Mouse (Mus musculus) lung, postnatal 0 days (tissue): ENCODE results near the gene Fbxl21. TPM values are rescaled to one million over a fixed set of nuclear protein-coding genes. Genes with fewer than 3 reads are reported as not detected.
A peak's percentile ranks its signal among the peaks of the same experiment; 100 is the strongest.

ENCODE experiments used
- ATAC-seq: fragments of 200-750 bp; cut with Nextera tagmentation; 2 replicates; pipeline ENCODE4 v1.8.0; 2017; ENCODE audit warnings: moderate library complexity
- DNase-seq: peaks from one replicate; pipeline ENCODE4 v3.0.0-alpha.2; 2016; ENCODE audit warnings: low spot score
- H3K27ac ChIP-seq: fragments of 300-500 bp; sonication (generic); 2 replicates; pipeline ENCODE4 v1.5.1; 2014; ENCODE audit warnings: antibody characterized with exemption, mild to moderate bottlenecking, low read length, mixed read lengths
- H3K27me3 ChIP-seq: fragments of 300-500 bp; sonication (generic); replicated peaks from 2 replicates; pipeline ENCODE4 v1.6.1; 2014; ENCODE audit warnings: low read length, mixed read lengths; ENCODE audit not compliant: insufficient read depth
- H3K36me3 ChIP-seq: fragments of 300-500 bp; sonication (generic); 2 replicates; pipeline ENCODE4 v1.6.1; 2014; ENCODE audit warnings: low read length, mixed read lengths; ENCODE audit not compliant: insufficient read depth
- H3K4me1 ChIP-seq: fragments of 300-500 bp; sonication (generic); 2 replicates; pipeline ENCODE4 v1.6.1; 2014; ENCODE audit warnings: antibody characterized with exemption, low read depth, low read length, mixed read lengths; ENCODE audit not compliant: insufficient read depth
- H3K4me2 ChIP-seq: fragments of 300-500 bp; sonication (generic); replicated peaks from 2 replicates; pipeline ENCODE4 v1.6.1; 2014; ENCODE audit warnings: low read depth, mild to moderate bottlenecking, low read length, moderate library complexity, mixed read lengths
- H3K4me3 ChIP-seq: fragments of 300-500 bp; sonication (generic); 2 replicates; pipeline ENCODE4 v1.5.1; 2014; ENCODE audit warnings: low read depth, low read length
- H3K9ac ChIP-seq: fragments of 300-500 bp; sonication (generic); replicated peaks from 2 replicates; pipeline ENCODE4 v1.6.1; 2014; ENCODE audit warnings: low read depth, mild to moderate bottlenecking
- H3K9me3 ChIP-seq: fragments of 300-500 bp; sonication (generic); 2 replicates; pipeline ENCODE4 v1.6.1; 2016; ENCODE audit warnings: low read length, mixed read lengths
- CTCF ChIP-seq: IDR thresholded peaks from 2 replicates; pipeline ENCODE4 v1.5.1; 2016; ENCODE audit warnings: antibody characterized with exemption, mild to moderate bottlenecking
- EP300 ChIP-seq: IDR thresholded peaks from 2 replicates; pipeline ENCODE4 v1.6.1; 2016; ENCODE audit warnings: antibody characterized with exemption, mild to moderate bottlenecking, control low read depth
- WGBS: fragments of 180-500 bp; shearing (Covaris S2); extraction: QIAGEN DNeasy Blood & Tissue Kit; methylation state at CpG from one replicate; pipeline ENCODE4 v1.1.7; 2014; 5-methylcytosine and 5-hydroxymethylcytosine counted together
- polyA plus RNA-seq: library from polyadenylated mRNA; unstranded; fragments of >200 nt; fragmentation: Nextera tagmentation; extraction: Ambion mirVana; gene quantifications from 2 replicates; pipeline ENCODE4 v1.2.1, GENCODE M21; 2015

Gene Fbxl21
- polyA plus RNA-seq, 1 experiment from 2014 or later = 0.58 TPM

DNA sequence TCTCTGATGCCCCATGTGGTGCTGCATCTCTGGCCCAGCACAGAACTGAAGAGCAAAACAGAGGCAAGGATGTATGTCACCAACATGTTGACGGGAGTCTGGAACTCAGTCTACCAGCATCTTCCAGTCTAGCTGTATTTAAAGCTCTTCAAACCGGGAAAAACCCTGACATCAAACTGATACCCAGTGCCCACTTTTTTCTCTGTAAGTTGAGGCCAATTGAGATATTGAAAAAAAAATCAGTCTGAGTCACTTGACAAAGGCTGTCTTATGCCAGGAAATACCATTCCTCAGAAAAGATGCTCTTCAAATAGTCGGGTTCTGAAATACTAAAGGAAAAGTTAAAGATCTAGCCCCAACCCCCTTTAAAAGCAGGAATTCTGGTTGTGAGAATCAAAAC is 40.1 kb upstream of the Fbxl21 start, which contains the start of gene Il9:
TSS of gene Il9 (minus strand) at position 101 of the 400 bp plus-strand sequence.
- H3K9ac ChIP-seq = no peak within 1 kb of the TSS
- H3K36me3 ChIP-seq = no peaks in the 10 kb centered on the region
- no peaks in the 10 kb centered on the region for H3K27me3 ChIP-seq
- no peak within 1 kb of the TSS for H3K4me3 ChIP-seq
- H3K4me1 ChIP-seq = no peaks in the 10 kb centered on the region
- H3K4me2 ChIP-seq = no peak within 1 kb of the TSS
- ATAC-seq = no peak
- H3K27ac ChIP-seq = no peak within 1 kb of the TSS
- 64% methylated on average over 3 of the region's 3 CpGs for WGBS
- H3K9me3 ChIP-seq = no peaks in the 10 kb centered on the region
- TF ChIP-seq CTCF (no peak), EP300 (no peak)
- DNase-seq = no peak

GRCm38 (mm10) chr13:56488012-56488411 is 34.3 kb upstream of the Fbxl21 start:
- WGBS = 44% methylated on average over 5 of the region's 5 CpGs
- DNase-seq (no peak), ATAC-seq (no peak)
- H3K36me3 ChIP-seq = no peaks in the 10 kb centered on the region
- no peaks in the 10 kb centered on the region for H3K27me3 ChIP-seq
- H3K9me3 ChIP-seq = no peaks in the 10 kb centered on the region
- H3K9ac ChIP-seq = no peak overlapping the region
- no peaks in the 10 kb centered on the region for H3K4me1 ChIP-seq
- H3K27ac ChIP-seq = no peak overlapping the region
- H3K4me3 ChIP-seq = no peak overlapping the region
- no peak overlapping the region for H3K4me2 ChIP-seq
- TF ChIP-seq CTCF (no peak), EP300 (no peak)

DNA sequence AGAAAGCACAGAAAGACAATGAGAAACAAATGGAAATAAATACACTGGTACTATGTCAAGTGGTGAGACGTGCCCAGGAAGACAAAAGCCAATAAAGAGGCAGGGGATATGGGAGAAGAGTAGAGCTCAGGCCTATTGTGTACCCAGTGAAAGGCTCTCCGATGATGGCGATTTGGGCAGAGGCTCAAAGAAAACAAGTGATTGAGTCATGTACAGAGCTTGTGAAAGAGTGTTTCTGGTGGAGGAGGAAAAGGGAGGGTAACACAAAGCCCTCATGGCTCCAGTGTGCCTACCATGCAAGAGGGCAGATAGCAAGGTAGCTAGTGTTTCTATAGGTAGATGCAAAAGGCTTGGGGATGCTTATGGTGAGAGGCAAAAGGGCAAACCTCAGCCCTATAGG is 27.8 kb upstream of the Fbxl21 start:
- Histone ChIP-seq H3K4me2 (no peak overlapping the region), H3K27me3 (no peaks in the 10 kb centered on the region), H3K36me3 (no peaks in the 10 kb centered on the region), H3K4me1 (no peaks in the 10 kb centered on the region), H3K9me3 (no peaks in the 10 kb centered on the region), H3K9ac (no peak overlapping the region), H3K4me3 (no peak overlapping the region), H3K27ac (no peak overlapping the region)
- ATAC-seq = no peak
- WGBS = 55% methylated on average over 3 of the region's 3 CpGs
- TF ChIP-seq EP300 (no peak), CTCF (no peak)
- no peak for DNase-seq

DNA sequence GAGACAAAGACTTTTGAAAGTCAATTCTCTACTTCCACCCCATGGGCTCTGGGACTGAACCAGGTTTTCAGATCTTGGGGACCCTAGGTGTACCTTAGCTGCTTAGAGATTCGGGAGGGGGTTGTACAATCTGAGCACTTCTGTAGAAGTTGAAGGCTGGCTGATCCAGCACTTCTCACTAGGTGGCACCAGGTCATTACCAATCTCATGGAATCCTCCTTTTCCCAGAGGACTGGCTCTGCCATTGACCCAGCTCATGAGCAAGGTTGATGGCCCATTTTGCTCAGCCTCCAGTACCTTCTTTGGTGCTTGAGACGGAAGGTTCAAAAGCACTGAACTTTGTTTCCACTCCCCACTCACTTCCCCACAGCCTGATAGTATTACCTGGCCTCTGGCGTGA is 22.1 kb upstream of the Fbxl21 start:
- Histone ChIP-seq H3K27me3 (no peaks in the 10 kb centered on the region), H3K9ac (no peak overlapping the region), H3K9me3 (no peaks in the 10 kb centered on the region), H3K27ac (no peak overlapping the region), H3K4me1 (no peaks in the 10 kb centered on the region), H3K4me2 (no peak overlapping the region), H3K4me3 (no peak overlapping the region), H3K36me3 (no peaks in the 10 kb centered on the region)
- TF ChIP-seq EP300 = no peak
- peak; percentile 47 for TF ChIP-seq CTCF
- ATAC-seq (no peak), DNase-seq (no peak)
- WGBS = 53% methylated on average over 3 of the region's 3 CpGs

DNA sequence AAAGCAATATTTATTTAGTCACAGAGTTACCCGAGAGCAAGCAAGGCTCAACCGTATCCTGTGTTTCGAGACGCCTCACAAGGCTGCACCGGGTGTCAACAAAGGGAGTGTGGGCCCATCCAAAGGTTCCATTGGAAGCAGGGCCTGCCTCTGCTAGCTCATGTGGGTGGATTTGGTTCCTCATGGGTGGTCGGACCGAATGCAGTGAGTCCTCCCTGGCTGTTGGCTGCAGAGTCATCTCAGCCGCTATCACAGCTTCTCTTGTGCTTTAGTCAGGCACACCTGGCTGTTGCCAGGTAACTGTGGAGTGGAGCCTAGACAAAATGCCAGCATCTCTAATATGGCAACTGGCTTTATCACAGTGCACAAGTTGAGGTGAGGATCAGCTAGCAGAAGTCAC is 21.6 kb upstream of the Fbxl21 start:
- no peak for DNase-seq
- H3K36me3 ChIP-seq = no peaks in the 10 kb centered on the region
- no peaks in the 10 kb centered on the region for H3K27me3 ChIP-seq
- H3K4me2 ChIP-seq = no peak overlapping the region
- H3K9ac ChIP-seq = no peak overlapping the region
- no peak overlapping the region for H3K4me3 ChIP-seq
- no peak for ATAC-seq
- WGBS = 59% methylated on average over 8 of the region's 8 CpGs
- H3K9me3 ChIP-seq = no peaks in the 10 kb centered on the region
- no peak overlapping the region for H3K27ac ChIP-seq
- no peak for TF ChIP-seq EP300
- no peak for TF ChIP-seq CTCF
- H3K4me1 ChIP-seq = no peaks in the 10 kb centered on the region

DNA sequence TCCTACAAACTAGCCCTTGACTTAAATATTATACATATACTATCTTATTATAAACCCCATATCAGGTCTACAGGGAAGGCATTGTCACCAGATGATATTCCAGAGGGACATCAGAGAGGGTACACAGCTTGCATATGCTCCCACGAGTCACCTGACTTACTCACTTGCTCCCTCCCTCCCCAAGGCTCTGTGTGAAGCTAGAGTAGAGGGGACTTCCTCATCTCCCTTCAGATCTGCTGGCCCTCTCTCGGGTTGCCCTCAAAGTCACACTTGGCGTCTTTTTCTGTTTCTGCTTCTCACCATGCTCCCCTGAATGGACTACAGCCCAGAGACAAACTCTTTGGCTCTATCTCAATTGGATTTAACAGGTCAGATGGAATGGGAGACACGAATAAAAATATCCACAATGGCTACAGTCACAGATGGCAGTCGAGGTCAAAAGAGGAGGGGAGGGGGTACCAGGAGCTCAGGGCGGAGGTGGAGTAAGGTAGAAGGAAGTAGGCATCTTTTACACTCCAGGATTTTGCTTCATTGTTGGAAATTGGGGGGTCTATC is 20.3 kb upstream of the Fbxl21 start:
- H3K27ac ChIP-seq = no peak overlapping the region
- no peak overlapping the region for H3K4me3 ChIP-seq
- 59% methylated on average over 6 of the region's 6 CpGs for WGBS
- H3K4me2 ChIP-seq = no peak overlapping the region
- no peaks in the 10 kb centered on the region for H3K27me3 ChIP-seq
- H3K9ac ChIP-seq = no peak overlapping the region
- no peaks in the 10 kb centered on the region for H3K9me3 ChIP-seq
- no peaks in the 10 kb centered on the region for H3K4me1 ChIP-seq
- DNase-seq (no peak), ATAC-seq (no peak)
- no peaks in the 10 kb centered on the region for H3K36me3 ChIP-seq
- TF ChIP-seq CTCF (no peak), EP300 (no peak)

GRCm38 (mm10) chr13:56506871-56507496 is 15.3 kb upstream of the Fbxl21 start:
- Histone ChIP-seq H3K36me3 (no peaks in the 10 kb centered on the region), H3K4me2 (no peak overlapping the region), H3K27me3 (no peaks in the 10 kb centered on the region), H3K9ac (no peak overlapping the region), H3K27ac (no peak overlapping the region), H3K4me3 (no peak overlapping the region), H3K4me1 (no peaks in the 10 kb centered on the region), H3K9me3 (no peaks in the 10 kb centered on the region)
- 53% methylated on average over 6 of the region's 6 CpGs for WGBS
- TF ChIP-seq EP300 = no peak
- TF ChIP-seq CTCF = no peak
- no peak for DNase-seq
- no peak for ATAC-seq
